Mouse (Mus musculus): ENCODE measurements around the gene Fbln1.

Fbln1 gene

DNA sequence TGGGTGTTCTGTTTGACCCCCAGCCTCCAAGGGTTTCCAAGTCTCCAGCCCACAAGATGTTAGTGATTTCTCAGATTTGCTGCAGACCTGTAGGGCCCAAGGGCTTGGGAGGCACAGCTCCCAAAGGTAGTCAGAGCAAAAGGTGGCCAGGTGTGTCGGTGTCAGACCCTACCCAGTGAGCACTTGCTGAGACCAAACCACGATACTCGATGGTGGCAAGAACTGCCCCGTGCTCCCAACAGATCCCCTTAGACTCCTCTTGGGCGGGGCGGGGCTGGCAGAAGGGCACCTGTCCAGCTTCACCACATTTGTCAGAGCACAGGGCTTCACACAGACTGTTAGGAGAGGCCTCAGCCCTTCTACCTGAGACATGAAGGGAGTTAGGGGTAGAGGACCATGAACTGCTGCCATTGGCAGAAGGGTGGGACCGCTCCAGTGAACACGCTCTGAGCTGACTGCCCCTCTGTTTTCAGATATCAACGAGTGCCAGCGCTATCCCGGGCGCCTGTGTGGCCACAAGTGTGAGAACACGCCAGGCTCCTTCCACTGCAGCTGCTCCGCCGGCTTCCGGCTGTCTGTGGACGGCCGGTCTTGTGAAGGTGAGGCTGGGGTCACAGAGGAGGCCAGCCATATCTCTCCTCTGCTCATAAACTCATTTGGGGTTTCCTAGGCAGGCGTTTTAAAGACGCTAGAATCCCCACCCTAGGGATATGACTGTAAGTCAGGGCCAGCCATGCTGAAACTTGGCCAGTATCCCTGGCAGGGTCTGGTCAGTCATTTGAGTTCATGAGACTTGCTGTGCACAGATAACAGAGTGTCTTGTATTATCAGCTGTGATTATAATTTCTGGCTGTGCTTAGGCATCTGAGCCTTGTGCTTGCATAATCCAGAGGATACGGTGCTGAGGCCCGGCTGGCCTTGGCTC, 33.3 kb downstream of the Fbln1 start:
- WGBS = 90% methylated on average over 22 of the region's 22 CpGs

DNA sequence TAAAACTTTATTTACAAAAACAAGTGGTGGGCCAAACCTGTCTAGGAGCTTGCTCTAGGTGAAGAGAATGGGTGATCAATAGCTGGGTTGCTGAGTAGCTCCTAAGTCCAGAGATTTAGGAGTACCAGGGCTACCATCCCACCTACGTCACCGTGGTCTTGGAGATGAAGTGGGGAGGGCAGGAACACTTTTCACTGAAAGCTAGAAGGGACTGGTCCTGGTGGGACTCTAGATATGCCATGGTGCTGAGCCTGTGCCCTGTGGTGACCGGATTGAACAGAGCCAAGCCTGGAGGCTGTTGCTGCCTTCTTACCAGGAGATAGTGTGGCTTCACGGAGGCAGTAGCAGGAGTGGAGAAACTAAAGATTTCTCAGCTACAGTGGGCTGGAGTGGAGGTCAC, 34.3 kb downstream of the Fbln1 start:
- 100% methylated on average over 4 of the region's 4 CpGs for WGBS

DNA sequence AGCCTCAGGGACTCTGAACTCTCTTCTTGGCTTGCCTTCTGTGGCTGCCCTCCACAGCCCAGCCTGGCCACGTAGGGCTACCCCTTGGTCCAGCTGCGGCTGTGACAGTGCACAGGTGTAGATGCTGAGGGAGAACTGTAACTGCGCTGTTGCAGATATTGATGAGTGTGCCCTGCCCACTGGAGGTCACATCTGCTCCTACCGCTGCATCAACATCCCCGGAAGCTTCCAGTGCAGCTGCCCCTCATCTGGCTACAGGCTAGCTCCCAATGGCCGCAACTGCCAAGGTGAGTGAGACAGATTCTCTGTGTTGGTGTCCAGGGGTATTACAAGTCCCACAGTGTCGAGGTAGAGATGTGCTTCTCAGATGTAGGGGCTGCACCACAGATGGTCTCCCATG, 36.1 kb downstream of the Fbln1 start:
- 95% methylated on average over 7 of the region's 7 CpGs for WGBS

DNA sequence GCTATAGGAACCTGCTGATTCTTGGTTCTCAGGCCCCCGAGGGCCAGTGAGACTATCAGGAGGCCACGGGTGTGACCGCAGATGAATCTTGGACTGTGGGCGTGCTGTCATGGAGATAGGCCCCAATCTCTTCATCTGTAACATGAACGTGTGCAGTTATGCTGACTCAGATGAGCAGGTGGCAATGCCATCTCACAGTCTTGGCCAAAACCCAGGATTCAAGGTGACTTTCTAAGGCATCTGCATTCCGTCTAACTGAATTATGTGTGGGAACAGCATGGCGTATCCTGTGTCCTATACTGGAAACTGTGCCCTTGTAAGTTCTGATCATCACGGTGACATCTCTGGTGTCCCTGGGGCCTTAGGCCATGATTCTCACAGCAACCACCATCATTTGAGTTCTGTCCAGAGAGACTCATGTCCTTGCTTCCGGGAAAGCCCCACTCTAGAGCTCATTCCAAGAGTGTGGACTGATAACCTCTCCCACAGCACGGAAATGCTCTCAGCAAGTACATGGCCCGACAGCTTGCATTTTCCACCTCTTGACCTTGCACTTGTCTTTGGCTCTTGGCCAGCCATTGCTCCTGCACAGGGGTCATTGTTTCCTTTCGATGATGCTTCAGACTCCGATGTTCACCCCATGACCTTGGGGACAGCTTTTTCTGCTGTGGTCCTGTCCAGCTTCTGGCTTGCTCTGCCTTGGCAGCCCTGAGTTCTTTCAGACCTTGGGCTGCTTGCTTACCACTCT, 38.8 kb downstream of the Fbln1 start:
- WGBS = 89% methylated on average over 13 of the region's 13 CpGs

DNA sequence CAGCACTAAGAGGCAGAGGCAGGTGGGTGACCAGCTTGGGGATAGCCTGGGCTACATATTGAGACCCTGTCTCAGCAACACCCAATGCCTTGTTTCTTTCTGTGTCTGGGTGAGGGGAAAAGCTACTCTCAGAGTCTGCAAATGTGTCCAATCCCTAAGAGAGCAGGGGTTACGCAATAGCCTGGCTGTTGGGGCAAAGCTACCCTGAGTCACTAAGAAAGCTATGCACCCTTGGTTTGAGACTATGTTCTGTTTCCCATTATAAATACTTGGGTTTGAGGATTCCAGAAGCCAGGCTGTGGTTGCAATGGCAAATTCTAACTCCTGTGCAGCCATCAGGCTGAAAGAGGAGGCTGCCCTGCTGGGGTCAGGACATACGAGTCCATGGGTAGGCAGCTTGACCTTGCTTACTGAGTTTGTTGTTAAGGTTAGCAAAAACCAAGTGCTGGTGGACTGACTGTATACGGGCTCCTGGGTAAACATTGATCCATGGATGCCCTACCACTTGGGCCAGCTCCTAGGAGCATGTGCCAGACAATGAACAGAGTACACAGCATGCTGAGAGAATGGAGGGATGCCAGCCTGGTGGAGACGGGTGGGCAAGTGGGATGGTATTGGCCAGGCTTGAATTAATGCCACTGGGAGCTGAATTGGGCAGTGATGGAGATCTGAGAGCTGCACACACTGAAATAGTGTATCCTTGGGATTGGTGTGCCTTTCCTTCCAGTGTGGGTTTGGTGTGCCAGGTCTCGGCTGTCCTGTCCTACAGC, 39.7 kb downstream of the Fbln1 start:
- 80% methylated on average over 5 of the region's 5 CpGs for WGBS

DNA sequence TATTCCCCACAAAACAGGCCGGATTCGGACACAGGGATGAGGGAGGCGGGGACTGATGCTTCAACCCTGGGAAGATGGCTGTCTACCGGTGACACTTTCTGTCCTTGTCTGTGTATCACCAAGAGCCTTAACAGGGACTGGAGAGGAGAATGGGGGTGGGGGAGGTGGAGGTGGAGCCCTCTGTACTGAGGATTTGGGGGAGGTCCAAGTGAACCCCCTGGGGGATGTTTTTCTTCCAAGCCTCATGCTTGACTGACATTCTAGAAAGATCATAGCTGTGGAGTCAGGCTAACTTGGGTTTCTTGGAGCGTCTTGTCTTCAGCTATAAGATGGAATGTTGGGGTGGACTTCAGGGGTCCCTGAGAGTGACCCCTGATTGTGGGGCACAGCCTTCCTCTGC, 40.3 kb downstream of the Fbln1 start:
- WGBS = 93% methylated on average over 5 of the region's 5 CpGs

DNA sequence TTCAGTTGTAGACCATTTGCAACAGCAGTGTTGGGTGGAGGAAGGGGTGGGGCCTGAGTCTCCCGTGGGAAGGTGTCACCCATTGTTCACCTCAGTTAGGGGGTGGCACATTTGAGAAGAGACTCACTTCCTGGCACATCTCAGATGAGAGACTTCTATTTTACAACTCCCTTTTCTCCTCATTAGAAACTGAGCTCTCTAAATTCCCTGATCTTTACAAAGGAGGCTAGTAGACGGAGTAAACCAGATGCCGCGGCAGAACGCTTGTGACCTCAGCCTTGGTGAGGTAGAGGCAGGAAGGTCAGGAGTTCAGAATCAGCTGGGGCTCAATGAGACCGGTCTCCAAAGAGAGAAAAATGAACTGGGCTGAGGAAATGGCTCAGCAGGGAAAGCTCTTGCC, 41.2 kb downstream of the Fbln1 start:
- 65% methylated on average over 6 of the region's 6 CpGs for WGBS

DNA sequence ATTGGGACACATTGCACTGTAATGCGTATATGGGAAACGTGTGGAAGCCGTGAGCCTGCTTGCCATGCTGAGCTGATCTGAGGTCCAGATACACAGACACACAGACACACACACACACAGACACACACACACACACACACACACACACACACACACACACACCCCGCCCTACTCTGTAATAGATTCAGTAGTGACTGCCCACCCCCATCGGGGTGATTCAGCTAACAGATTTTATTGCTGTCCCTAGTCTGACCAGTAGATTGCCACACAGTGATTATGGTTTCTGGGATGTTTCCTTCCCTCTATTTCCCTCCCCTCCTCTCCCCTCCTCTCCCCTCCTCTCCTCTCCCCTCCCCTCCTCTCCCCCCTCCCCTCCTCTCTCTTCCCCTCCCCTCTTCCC, 42.6 kb downstream of the Fbln1 start:
- 68% methylated on average over 5 of the region's 5 CpGs for WGBS

DNA sequence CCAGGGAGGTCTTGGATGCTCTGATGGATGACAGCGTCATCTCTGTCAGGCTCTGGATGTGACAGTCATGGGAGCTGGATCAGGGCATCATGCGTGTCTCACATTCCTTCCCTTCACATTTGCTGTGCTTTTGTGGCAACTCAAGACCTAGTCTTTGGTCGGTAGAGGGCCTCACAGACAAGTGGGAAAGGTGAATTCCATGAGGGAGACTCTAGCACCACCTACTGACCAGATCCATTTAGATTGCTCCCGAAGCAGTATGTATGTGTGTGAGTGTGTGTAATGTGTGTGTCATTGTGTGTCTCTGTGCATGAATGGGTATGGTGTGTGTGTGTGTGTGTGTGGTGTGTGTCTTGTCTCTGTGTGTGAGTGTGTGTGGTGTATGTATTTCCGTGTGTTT, 43.5 kb downstream of the Fbln1 start:
- 39% methylated on average over 5 of the region's 5 CpGs for WGBS

DNA sequence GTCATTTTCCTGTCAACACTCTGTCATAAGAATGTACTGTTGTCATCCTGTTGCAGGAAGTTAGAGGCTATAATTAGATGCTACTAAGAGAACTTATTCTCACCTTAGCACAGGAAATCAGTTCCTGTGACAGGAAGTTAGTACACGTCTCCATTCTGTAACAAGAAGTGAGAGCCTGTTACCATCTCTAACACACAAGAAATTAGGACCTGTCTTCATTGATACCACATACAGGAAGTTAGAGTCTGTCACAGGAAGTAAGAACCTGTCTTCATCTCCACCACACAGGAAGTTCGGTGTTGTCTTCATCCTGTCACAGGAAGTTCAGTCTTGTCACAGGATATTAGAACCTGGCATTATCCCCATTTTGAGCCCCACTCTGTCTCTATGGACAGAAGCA, 44.7 kb downstream of the Fbln1 start:
- WGBS = 82% methylated on average over 2 of the region's 2 CpGs

DNA sequence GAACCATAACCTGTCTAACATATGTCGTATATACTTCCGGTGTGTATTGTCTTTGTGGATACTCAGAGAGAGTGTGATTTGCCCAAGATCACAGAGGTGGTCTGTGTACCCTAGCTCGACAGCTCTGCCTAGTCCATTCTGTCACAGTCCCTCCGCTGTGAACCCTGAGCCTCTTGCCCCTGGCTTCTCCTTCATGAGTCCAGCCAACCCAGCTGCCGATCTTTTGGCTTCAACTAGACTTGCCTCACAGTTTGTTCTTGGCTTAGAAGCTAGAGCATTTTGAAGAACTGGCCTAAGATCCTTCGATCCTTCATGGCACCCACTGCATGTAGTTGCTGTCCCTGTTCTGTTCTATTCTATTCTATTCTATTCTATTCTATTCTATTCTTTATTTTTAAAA, 46.7 kb downstream of the Fbln1 start:
- WGBS = 90% methylated on average over 6 of the region's 6 CpGs

DNA sequence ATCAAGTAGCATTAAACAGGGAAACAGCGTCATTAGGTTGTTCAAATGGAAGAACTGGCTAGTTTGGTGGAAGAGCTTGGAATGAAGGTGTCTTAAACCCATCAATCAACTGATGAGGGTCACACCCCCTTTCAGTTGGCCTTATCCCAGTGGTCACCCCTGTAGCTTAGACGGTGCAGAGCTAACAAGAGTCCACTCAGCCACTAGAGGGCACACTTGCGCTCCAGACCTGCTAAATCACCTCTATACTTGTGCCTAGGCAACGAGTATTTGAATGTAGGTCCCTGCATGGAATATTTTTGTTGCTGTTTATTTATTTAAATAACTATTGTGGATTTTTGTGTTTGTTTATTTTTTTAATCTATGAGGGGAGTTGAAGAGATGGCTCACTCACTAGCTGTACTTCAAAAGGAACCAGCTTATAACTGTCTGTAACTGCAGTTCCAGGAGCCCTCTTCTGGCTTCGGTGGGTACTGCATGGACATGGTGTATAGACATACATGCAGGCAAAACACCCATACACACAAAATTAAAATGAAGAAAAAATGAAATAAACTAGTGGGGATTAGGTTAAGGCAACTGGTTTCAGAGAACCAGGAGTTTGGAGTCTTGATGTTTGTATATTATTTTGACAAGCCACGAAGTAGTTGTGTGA, 52.2 kb downstream of the Fbln1 start:
- WGBS = 69% methylated on average over 6 of the region's 6 CpGs

DNA sequence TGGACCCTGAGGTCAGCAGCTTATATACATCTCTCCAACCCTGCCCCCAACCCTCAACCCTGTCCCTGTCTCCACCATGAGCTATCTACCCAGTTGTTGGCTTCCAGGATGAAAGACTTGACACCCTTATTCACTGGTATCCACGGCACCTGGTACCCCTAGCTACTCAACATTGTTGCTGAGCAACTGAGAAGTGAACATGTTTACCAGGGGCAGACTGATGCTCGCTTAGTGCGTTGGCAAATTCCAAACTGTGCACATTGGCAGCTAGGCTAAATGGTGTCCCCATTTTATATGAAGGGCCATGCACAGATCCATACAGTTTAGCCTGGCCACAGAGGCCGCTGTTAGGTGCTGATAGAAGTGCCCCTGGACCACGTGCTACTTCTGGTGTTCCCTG, 57.1 kb downstream of the Fbln1 start:
- 80% methylated on average over 5 of the region's 5 CpGs for WGBS

DNA sequence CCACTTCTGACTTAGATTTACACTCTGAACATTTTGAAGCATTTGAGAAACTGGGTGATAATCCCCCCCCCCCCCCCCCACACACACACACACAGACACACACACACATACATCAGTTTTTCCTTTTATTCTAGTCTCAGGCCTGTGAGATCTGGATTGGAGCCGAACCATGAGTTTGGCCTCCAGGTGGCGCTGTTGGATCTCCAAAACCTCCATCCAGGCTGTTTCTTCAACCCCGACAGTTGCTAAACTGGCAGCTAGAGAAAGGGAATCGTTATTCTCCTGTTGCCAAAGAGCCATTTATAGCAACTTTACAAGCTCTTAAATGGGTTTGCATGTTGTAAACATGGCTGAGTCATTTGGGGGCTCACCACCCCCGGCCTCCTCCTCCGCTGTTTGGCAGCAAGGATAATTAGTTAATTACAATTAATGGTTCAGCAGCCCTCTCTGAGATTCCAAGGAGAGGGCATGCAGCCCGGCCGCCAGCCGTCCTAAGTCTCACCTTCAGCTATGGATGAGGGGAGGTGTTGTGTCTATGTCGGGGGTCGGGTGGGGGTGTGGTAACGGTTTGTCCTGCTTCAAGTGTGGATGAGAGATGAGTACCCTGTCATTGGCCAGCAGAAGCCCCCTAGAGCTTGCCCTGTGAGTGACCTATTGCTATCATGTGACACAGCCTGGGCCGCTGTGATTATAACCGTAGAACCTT, 61.1 kb downstream of the Fbln1 start:
- WGBS = 28% methylated on average over 14 of the region's 14 CpGs

DNA sequence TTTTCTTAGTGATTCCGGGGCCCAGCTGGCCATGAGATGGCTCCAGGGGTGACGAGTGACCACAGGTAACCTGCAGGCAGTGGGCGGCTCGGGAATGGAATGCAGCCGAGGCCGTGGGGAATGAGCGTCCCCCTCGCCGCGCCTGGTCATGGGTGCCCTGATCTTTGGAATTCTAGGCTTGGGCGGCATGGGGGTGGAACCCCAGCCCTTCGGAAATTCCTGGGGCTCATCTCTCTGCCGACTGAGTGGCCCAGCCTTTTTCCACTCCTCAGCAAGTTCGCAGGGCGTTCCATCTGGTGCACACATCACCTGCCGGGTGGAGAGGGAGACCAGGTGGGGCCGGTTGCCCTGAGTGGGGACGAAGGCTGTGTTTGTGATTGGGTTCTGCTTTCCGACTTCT, 62.1 kb downstream of the Fbln1 start:
- 90% methylated on average over 19 of the region's 19 CpGs for WGBS

DNA sequence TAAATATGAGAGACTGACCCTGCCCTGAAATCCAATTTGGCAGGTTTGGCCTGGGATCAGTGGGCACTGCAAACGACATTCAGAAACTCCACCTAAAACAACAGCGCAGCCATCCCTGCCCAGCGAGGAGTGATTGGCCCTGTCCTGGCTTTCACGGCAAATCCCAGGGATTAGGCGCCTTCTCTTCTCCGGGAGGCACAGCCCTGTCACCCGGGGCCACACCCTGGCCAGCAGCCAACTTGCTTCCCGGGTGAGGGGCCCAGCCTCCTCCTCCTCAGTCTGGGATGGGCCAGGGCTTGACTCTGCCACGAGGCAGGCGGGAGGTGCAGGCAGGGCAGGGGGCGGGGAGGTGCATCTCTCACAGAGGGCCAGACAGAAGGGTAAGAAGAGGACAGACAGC, 67.2 kb downstream of the Fbln1 start:
- 56% methylated on average over 11 of the region's 11 CpGs for WGBS

DNA sequence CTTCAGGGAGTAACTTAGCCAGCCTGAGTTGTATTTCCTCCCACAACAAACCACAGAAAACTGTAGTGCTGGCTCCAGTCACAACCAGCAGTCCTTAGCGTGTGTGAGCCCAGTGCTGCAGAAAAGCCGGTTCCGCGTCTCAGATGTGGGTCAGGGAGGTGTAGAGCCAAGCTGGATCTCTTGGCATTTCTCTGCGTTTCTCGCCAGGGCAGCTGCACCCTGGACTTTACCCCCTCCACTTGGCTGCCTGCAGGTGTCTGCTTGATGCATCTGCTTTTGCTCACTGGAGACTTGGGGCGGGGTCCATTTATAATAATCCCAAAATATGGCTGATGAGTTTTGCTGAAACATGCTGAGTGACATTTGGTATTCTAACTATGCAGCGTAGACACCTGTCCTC, 71.5 kb downstream of the Fbln1 start:
- WGBS = 70% methylated on average over 8 of the region's 8 CpGs

DNA sequence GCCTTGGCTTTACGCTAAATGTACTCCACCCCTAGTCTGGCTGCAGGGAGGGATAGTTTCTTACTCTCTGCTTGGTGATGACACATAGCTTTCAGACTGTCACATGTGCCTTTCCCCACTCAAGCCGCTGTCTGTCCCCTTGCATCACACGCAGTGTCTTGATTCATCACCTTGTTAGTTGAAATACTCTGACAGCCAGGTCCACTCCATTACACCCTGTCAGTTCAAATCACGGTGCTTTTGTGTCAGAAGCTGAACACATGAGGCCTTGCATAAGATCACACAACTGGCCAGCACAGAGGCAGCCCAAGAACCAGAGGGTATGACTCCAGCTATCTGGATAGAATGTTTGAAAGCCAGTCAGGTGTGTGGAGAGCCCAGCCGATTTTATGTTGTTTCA, 73.2 kb downstream of the Fbln1 start:
- WGBS = 96% methylated on average over 5 of the region's 5 CpGs

DNA sequence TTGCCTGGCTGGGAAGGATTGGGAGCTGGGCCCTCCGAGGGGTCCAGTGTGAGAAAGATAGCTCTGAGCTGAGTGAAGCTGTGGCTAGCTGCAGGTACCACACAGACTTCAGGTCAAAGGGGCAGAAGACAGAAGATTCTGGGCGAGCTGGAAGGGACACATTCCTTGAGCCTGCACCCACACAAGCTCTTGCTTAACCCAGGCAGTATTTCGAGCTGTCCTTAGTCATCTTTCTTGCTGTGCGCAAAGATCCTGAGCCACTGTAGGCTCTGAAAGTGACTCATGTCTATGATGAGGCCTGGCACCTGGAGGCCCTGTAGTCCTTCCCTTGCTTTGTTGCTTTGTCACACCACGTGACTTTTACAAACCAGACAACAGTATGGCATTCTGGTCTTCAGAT, 76.3 kb downstream of the Fbln1 start:
- 69% methylated on average over 5 of the region's 5 CpGs for WGBS

DNA sequence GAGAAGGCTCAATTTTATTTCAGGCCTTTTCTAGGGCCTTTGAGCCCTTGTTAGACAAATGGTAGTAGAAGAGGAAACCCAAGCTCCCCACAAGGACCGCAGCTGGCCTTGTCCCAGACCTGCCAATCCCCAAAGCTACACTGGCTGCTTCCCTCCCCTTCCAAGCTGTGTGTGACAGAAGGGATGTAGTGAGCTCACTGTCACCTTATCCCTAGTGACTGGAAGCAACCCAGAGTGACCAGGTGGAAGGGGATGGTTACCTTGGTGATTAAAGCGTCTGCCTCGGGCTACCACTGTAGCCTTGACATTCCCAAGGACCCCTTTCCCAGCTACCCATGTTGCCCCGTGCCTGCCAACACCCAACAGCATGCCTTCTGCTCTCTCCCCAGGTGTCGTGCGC, 78.9 kb downstream of the Fbln1 start:
- 95% methylated on average over 6 of the region's 6 CpGs for WGBS

DNA sequence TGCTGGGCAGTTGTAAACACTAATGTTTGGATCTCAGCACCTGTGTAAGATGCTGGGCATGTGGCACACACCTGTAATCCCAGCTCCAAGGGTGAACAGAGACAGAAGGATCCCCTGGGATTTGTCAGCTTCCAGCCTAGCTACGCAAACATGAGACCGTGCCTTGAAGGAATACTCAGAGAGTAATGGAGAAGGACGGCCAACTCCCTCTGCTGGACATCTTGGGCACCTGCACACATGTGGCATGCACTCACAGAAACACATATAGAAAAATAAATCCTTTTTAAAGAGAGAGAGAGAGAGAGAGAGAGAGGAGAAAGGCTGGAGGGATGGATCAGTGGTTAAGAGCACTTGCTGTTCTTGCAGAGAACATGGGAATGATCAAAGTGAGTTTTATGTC, 88.9 kb downstream of the Fbln1 start:
- WGBS = 91% methylated on average over 3 of the region's 3 CpGs

Data from cerebral cortex, adult 2 months (tissue).